Mouse (Mus musculus) heart, postnatal 14 days (tissue): Measurements from ENCODE around the gene Ntn5. TPM values are rescaled to one million over a fixed set of nuclear protein-coding genes. Genes with fewer than 3 reads are reported as not detected.

Experiments
- DNase-seq, 2 experiments: peaks; one replicate each; pipeline ENCODE4 v3.0.0; 2021 to 2022
- intact Hi-C: fragments of 180-260 bp; cut with DNase I; formaldehyde crosslinking; loops from one replicate; pipeline ENCODE4 v1.15.1; 2025
- long read RNA-seq, 2 experiments: library from polyadenylated mRNA; stranded (forward); transcript quantifications; one replicate each; pipeline ENCODE4 v2.0.0; 2021
- total RNA-seq, 2 experiments: library from RNA; stranded (reverse); gene quantifications; 2 replicates each; pipeline ENCODE4 v1.2.3; 2021

The Ntn5 gene
- total RNA-seq, result under 1 TPM; 0.12 to 0.24 TPM
- long read RNA-seq, experiment 1, result 0 reads
- long read RNA-seq, experiment 2, result 0 reads

DNA sequence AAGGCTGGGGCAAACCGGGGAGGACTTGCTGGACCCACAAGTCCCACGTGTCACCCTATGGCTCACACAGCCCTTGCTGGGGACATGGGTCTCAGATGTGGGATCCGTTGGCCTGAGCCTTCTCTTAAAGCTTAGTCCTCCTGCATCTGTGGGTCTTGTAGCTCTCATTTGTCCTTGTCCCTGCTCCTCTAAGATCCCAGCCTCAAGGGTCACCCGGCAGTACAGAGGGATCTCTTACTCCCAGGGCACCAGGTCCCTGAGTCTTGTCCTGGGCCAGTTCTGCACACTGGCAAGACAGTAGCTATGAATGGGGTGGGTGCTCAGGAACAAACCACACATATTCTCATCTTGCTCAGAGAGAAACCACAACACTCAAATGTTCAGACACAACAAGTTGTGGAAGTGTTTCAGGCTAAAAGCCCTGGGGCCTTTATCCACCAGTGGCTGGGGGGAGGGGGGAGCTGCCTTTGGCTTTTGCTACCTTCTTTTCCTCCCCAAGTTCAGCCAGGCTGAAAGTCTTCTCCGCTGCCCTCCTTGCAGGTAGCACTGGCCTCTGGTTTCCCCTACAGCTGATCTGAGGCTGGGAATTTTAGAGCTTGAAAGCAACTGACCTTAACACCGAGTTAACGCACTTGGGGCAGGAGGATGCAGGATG lies at the start of gene Ntn5:
Ntn5 (plus strand) TSS at position 627 of the 655 bp plus-strand sequence.
- intact Hi-C loops, result loop anchor here (2.0 kb wide), 2 partner anchors 55 to 93 kb away; no protein-coding TSS in a partner anchor

GRCm38 (mm10) chr7:45634946-45635681 lies 48.7 kb upstream of the Ntn5 start:
- DNase-seq, result peak in 1 of 2 experiments; percentile 18
- intact Hi-C loops, result no loop called here

More for the DNA sequence above, at the start of gene Ntn5:
- DNase-seq, result no peak

GRCm38 (mm10) chr7:45635711-45636688 lies 47.8 kb upstream of the Ntn5 start:
- DNase-seq, result peak; percentile 69 to 74
- intact Hi-C loops, result no loop called here

DNA sequence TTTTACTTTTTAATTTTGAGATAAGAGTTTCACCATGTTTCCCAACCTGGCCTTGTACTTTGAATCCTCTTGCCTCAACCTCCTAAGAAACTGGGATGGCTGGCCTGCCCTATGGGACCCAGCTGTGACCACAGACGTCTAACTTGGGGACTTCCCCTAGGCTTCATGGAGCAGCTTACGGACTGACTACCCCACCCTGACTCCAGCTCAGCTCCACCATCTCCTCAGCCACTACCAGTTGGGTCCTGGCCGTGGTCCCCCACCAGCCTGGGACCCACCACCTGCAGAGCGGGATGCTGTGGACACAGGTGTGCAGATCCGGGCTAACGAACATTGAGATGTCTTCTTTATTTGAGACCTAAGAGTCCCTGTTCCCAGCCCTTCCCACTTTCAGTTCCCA lies 46.1 kb upstream of the Ntn5 start:
- intact Hi-C loops, result no loop called here
- DNase-seq, result no peak

GRCm38 (mm10) chr7:45638623-45639401 lies 45.0 kb upstream of the Ntn5 start:
- peak; percentile 85 to 90 for DNase-seq
- intact Hi-C loops, result no loop called here

DNA sequence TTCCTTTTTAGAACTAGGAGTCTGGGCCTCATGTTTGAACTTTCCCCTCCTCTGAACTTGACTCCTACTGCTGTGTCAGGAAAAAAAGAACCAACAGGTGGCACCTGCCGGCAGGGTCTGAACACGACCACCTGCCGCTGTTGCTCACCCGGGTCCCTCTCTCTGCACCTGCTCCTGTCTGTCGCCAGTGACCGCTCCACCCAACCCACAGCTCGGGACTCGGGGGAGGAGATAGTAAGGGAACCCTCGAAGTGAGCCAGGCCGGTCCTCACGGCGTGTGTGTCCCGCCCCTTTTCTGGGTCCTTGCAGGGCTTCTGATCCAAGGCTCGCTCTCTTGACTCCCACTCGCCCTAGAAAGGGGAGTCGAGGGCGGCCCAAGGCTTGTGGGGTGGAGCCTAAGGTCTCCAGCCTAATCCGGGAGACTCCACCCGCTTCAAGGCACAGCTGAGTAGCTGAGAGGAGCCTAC lies 44.2 kb upstream of the Ntn5 start, which contains the start of gene Mamstr:
Mamstr (plus strand) TSS at position 417 of the 467 bp plus-strand sequence.
- no peak for DNase-seq
- intact Hi-C loops, result no loop called here

GRCm38 (mm10) chr7:45640191-45640957 lies 43.4 kb upstream of the Ntn5 start:
- intact Hi-C loops, result no loop called here
- DNase-seq, result no peak

DNA sequence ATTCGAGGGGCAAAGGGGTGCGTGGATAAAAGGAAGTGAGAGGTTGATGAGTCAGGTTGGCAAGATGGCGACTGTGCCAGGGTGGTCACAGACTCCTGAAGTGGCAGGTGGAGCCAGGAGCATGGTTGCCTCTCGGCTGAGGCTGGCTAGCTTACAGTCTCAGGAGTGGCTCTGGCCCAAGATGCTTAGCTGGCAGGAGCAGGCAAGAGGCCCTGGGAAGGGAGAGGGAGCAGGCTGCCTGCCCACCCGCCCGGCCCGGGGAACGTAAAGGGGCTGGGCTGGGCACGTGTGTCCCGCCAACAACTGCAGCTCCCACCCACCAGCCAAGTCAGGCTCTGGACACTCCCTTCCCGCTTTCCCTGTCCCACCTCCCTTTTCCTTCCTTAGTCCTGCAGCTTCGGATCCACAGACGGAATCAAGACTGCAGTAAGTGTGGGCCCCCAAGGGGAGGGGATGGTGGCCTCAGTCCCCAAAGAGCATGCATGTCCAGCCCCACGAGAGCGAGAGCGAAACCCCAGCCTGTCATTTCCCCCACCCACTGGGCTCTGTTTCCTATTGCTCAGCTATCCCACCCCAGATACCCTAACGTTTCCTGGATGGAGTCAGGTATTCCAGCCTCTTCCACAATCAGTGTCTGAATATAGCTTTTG lies 42.3 kb upstream of the Ntn5 start:
- peak; percentile 61 to 71 for DNase-seq

GRCm38 (mm10) chr7:45642083-45642482 lies 41.7 kb upstream of the Ntn5 start:
- peak in 1 of 2 experiments; percentile 33 for DNase-seq
- intact Hi-C loops, result no loop called here

More for the DNA sequence above, 42.3 kb upstream of the Ntn5 start:
- intact Hi-C loops, result no loop called here

- intact Hi-C loops, result no loop called here
- no peak for DNase-seq
These were observed 41.1 kb upstream of the Ntn5 start for GRCm38 (mm10) chr7:45642503-45643255.

GRCm38 (mm10) chr7:45643441-45644178 lies 40.2 kb upstream of the Ntn5 start:
- DNase-seq, result peak; percentile 91 to 92
- intact Hi-C loops, result no loop called here

GRCm38 (mm10) chr7:45644183-45644582 lies 39.6 kb upstream of the Ntn5 start:
- DNase-seq, result peak in 1 of 2 experiments; percentile 42
- intact Hi-C loops, result no loop called here

DNA sequence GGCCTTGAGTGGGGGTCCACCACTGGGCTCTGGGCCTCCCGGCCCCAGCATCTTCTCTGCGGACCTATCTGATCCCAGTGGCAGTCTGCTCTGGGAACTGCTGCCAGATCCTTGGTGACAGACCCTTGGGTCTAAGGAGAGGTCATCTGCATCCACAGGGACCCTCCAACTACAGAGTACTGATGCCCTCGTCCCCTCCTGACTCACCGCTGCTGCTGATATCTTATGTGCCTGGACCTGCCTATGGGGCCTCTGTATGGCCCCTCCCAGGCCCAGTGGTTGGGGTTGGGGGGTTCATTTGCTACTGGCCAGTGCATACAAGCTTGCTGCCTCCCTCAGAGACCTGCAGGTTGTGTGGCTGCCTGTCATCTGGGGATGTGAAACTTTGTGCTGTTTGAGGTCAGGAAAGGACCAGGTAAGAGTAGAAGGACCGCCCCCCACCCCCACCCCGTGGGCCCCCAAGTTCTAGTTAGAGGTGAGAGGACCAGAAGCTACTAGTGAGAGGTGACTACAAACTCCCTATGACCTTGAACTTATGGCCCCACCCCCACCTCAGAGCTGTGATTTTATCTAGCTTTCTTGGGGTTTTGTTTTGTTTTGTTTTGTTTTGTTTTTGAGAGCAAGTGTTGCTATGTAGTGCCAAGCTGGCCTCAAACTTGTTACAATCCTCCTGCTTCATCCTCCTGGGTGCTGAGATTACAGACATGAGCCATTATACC lies 38.8 kb upstream of the Ntn5 start:
- intact Hi-C loops, result no loop called here
- DNase-seq, result no peak

DNA sequence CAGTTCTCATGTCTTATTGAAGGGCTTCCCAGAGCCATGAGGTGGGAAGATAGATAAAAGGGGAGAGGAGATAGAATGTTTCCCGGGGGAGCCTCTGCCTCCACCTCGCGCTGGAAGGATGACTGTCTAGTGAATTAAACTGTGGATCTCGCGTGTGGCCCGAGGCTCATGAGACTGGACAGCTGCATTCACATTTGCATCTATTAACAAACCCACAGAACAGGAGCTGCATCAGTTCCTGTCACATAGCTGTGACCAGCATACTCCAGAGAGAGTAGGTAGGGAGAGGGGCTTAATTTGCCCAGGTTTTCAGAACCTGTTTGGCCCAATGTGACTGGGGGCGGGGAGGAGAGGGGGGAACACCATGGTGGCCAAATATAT lies 38.2 kb upstream of the Ntn5 start:
- DNase-seq, result no peak
- intact Hi-C loops, result no loop called here

GRCm38 (mm10) chr7:45646671-45647070 lies 37.2 kb upstream of the Ntn5 start:
- DNase-seq, result no peak
- intact Hi-C loops, result loop anchor here (2.0 kb wide), 1 partner anchor 30 kb away; no protein-coding TSS in a partner anchor

DNA sequence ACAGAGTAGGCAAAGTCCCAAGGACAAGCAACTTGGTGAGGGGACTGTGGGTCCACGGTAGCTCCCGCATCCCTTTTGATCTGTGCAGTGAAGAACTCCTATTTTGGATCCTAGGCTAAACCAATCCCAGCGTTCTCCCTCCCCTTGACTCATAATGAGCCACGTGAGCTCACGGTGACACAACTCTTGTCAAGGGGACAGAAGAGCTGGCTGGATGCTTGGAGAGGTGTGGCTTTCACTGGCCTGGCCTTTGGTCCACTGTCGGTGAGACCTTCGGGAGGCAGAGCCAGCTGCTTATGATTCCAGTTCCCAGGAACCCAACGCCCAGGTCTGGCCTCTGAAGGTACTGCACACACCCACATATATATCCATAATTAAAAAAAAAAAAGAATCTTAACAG lies 34.5 kb upstream of the Ntn5 start:
- DNase-seq, result peak; percentile 29 to 57
- intact Hi-C loops, result no loop called here
